Mouse (Mus musculus): ENCODE measurements around the gene C1ql1.

- TF ChIP-seq CTCF (IDR thresholded peaks at IDR 0.05; ENCODE audit: insufficient read depth, low read length) (peak; percentile 94), POLR2A (IDR thresholded peaks at IDR 0.05; ENCODE audit: borderline replicate concordance, extremely low read depth, low read depth, low read length) (no peak)
Measured at GRCm38 (mm10) chr11:102900763-102901162, 45.7 kb downstream of the C1ql1 start, which contains the start of gene Gfap.

All from lung, adult 2 months (tissue).